Mouse (Mus musculus) E14TG2a.4 (cell line): ENCODE results near the gene Gcm1.

Experiments
- CTCF ChIP-seq: conservative IDR thresholded peaks from 2 replicates; pipeline ENCODE4 v1.5.1; 2014; ENCODE audit warnings: low read length
- POU5F1 ChIP-seq: IDR thresholded peaks from 2 replicates; pipeline ENCODE4 v1.6.1; 2014; ENCODE audit warnings: low read length, borderline replicate concordance

DNA sequence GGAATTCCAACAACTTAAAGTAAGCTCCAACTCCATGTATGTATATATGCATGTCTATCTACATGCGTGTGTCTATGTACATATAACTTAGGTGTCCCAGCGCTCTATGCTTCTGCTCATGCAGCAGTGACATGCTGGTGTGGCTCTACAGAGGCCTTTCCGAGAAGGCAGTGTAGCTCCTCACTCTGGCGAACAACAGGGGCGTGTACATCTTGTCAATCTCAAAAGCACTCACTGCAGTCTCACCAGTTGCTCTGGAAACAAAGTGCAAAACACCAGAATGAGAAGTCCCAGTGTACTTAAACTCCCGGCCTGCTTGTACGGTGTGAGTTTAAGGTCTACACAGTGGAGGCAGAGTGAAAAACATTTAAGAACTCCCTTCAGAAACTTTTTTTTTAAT, 30.1 kb downstream of the Gcm1 start:
- TF ChIP-seq CTCF (no peak), POU5F1 (no peak)
